Mouse (Mus musculus) ES-E14 (cell line): ENCODE results near the gene Sst.

ENCODE experiments used
- CHD2 ChIP-seq: IDR thresholded peaks from 2 replicates; pipeline ENCODE4 v1.6.1; 2014; ENCODE audit warnings: mild to moderate bottlenecking, low read depth, low read length, inconsistent platforms
- HCFC1 ChIP-seq: IDR thresholded peaks from 2 replicates; pipeline ENCODE4 v1.6.1; 2012; ENCODE audit warnings: low read length, inconsistent platforms, borderline replicate concordance; ENCODE audit not compliant: insufficient read depth
- MAFK ChIP-seq: IDR thresholded peaks from 2 replicates; pipeline ENCODE4 v1.6.1; 2014; ENCODE audit warnings: mild to moderate bottlenecking, low read depth, low read length, inconsistent platforms; ENCODE audit not compliant: insufficient read depth
- ZC3H11A ChIP-seq: IDR thresholded peaks from 2 replicates; pipeline ENCODE4 v1.6.1; 2012; ENCODE audit warnings: low read depth, mild to moderate bottlenecking, inconsistent platforms, low read length, borderline replicate concordance

- no peak for TF ChIP-seq MAFK
- TF ChIP-seq HCFC1, result no peak
- TF ChIP-seq ZC3H11A, result no peak
- no peak for TF ChIP-seq CHD2
These were observed 43.6 kb upstream of the Sst start for GRCm38 (mm10) chr16:23934397-23934796.
